Mouse (Mus musculus) c-Kit-negative CD71-positive TER-119-positive erythroid progenitor cells, embryonic 14.5 days (primary cell): ENCODE measurements around the gene Alg12.

Source experiments
- DNase-seq: peaks from one replicate; pipeline ENCODE4 v3.0.0-alpha.2; 2013; ENCODE audit warnings: low read depth, low spot score

Gene Alg12

DNA sequence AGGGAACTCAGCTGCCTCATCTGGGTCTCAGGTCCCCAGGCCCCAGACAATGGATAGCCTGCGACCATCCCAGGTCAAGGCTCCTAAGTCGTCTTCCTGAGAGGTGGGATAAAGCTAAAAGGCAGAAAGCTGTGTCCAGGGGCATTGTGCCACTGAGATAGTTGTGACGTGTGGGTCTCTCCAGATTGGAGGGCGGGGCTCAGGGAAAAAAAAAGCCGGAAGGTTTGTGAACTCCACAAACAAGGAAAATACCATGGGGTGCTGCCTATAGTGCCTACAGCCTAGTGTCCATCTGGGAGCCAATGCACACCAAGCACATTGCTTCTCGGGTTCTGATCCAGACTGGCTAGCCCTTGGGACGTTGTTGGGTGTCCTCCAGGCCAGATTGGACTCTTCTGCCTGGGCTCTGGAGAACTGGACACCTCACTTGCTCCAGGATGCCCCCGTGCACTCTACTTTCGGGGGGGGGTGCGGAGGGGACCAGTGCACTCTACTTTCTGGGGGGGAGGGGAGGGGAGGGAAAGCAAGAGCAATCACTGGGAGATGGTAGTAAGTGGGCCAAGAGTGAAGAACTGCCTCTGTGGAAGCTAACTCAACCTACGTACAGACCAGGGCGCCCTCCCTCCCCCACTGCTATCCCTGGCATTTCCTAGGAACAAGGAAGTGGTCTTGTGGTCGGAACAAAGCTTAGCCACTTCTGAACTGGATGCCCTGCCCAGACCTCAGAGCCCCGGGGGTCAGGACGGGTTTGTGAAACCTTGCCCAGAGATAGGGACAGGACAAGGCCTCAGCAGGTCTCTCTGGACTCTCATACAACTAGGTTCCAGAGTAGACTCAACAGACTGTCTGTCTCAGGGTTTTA lies 36.1 kb upstream of the Alg12 start:
- no peak for DNase-seq

DNA sequence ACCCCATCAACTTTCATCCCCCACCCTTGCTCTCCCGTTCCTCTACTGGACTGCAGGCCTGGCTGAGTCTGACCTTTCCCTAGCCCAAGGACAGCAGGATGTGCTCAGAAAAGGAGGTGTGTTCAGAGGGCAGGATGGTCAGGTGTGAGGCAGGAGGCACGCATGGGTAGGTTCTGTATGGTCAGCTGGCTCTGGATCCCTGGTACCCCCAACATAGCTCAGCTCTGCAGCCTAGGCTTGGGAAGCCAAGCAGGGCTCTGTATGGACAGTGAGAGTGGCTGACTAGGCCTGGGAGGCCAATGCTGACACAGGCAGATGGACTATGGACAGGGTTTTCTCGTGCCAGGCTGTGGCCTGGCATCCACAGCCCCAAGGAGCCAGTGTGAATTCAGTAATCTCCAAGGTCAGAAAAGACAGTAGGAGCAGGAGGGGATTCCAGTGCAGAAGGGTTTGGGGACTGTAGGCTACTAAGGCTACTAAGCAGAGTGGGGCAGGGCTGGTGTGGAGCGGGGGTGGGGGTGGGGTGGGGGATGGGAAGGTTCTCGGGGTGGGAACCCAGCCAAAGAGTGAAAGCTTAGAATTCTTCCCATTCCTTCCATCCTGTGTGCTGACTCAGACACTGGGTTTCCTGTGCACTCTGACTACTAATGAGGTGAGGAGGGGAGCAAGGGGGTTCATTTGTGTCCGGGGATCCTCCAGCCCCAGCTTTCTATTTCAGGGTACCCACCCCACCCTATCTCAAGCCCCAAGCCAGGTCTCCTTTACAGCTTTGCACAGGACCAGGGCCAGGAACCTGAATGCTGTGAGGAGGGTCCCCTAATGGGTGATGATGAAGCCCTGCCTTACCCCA lies 35.2 kb upstream of the Alg12 start:
- DNase-seq, result no peak

DNA sequence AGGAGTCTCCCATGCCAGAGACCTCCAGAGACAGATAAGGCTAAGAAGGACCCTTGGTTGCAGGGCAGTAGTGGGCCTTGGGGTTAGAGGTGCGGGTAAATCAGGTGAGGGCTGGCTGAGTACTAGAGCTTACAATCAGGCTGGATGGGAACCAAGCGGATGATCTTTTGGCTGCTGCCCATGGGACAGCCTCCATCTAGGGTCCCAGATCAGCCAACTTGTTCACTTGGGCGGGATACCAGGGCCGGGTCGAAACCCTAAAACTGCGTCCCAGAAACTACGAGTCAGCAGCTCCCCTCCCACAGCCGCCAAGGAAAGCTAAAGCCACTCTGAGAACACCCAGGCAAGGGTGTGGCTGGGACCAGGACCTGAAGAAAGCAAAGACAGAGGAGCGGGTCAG lies 34.0 kb upstream of the Alg12 start:
- no peak for DNase-seq

DNA sequence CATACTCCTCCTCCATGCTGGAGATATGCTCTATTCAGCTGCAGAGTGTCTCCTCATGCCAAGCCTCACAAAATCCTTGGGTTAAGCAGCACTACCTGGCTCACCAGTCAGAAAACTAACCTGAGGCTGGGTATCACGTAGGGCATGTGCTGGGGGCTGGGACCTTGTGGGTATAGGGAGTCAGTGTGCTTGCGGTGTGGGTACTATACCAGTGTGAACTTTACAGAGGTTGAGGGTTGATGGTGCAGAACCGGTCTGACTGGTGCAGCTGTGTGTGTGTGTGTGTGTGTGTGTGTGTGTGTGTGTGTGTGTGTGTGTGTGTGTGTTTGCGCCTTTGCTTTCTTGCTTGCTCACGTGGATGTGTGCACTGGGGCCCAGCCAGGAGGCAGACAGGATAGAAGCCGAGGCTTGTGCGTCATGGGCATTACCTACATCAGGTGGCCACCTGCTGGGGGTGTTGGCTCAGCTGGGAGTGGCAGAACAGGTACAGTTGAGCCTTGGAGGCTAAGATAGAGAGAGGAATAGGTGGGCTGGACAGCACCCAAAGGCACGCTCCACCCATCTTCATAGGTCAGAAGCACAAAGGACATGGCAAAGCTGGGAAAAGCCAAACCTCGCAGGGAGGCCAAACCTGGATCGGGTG lies 32.5 kb upstream of the Alg12 start:
- no peak for DNase-seq

DNA sequence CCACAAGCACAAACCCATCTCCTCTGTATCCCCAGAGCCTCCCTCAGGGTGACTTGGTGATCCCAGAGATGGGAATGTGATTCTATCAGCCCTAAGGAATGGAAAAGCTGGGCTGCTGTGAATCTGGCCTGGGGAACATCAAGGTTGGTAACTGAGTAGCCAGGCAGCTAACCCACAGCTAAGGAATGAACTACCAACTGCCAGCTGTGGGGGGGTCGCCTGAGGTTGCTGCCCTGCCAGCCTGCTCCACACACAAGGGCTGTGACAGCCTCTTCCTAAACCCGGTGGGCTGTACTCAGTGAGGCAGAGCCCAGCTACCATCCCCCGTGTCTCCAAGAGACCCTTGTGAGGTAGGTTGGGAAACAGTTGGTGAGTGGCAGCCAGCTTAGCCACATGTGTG lies 32.0 kb upstream of the Alg12 start:
- DNase-seq, result no peak

DNA sequence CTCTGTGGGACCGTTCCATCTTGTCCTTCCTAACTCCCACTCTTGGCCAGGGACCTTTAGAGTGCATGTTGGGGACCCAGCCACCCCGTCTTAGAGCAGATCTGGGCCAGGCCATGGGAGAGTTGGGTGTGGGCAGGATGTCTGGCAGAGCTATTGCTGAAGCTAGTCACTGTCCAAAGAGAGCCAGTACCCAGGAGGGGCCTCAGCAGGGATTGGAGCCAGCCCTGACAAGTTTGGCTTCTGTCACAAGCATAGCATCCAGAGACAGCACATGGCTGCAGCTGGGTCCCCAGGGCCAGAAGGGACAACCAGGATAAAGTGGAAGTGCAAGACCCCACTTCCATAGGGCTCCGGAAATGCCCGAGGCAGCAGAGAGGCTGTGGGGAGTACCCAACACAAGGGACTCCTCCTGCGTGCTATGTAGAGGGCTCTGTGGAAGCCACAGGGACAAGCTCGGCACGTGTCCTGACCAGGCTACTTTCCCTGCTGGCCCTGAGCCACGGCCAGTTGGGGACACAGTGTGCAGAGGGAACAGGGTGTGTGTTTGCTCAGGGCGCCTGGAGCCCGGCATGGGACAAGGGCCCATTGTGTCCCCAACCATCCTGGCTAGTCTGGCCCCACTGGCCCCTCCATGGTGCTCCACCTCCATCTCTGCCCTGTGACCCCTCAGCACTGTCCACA lies 31.2 kb upstream of the Alg12 start:
- no peak for DNase-seq

DNA sequence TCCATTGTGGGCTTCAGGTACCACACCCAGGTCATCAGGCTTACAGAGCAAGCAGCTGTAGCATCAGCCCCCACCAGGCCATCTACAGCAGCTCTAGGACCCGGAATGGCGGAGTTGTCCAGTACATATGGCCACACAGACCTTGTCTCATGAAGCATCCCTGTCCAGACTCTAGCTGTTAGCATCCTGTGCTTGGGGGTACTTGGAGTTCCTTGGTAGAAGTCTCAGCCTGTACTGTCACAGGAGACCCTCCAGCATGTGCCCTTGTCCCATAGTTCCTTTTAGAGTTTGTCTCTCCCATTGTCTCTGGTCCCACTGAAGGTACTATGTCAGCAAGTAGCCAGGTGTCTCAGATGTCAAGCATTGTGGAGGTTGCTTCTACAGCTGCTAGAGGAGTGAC lies 30.5 kb upstream of the Alg12 start:
- DNase-seq, result no peak

DNA sequence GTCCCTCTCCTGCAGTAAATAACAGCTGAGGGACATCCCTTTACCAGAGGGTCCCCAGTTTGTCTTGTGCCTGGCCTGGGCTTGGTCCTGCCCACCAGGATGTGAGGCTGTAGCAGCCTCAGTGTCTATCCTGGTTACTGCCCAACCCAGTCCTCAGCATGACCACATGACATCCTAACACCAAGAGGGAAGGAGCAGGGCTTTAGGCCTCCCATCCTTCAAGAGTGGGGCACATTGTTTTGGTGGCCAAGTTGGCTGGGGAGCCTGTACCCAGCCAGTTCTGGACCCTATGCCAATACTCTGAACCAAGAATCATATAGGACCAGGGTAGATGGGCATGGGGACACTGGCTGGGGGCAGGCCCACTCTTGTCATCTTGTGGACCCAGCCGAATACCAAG lies 29.5 kb upstream of the Alg12 start:
- no peak for DNase-seq

DNA sequence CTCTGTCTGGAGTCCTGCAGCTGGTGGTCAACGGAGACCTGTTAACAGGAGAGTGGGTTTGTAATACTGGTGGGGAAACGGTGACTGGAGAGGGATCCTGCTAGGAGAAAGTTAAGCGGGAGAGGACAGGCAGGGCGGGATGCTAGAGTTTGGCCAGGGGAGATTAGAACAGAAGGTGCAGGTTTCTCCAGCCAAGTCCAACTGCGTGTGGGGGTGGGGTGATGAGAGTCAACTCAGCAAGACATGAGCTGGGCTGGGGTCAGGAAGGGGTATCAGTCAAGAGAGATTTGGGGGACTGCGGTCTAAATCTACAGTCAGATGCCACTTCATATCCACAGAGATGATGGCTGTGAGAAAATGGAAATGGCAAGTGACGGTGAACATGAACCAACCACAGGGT lies 25.8 kb upstream of the Alg12 start:
- DNase-seq, result no peak

DNA sequence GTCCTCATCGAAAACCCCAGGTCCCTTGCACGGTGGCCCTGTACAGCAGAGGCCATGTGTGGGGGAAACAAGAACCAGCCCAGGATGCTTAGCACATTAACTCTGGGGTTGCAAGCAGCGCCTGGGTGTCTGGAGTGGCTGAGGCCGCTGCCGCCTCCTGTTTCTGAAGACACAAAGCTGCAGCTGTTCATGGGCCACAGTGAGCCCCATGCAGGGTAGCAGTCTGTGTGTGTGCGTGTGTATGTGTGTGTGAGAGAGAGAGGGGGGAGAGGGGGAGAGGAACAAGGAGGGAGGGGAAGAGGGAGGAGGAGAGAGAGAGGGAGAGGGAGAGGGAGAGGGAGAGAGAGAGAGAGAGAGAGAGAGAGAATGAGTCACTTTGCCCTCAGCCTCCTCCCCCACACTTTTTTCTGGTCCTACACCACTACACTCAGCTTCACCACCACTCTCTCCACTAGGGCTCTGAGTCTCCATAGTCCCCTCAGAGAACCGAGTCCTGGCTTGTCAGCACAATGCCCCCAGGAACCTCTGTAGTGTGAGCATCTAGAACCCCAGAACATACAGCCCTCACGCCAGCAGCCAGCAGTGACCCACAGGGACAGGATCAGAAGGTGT lies 24.5 kb upstream of the Alg12 start:
- DNase-seq, result no peak

DNA sequence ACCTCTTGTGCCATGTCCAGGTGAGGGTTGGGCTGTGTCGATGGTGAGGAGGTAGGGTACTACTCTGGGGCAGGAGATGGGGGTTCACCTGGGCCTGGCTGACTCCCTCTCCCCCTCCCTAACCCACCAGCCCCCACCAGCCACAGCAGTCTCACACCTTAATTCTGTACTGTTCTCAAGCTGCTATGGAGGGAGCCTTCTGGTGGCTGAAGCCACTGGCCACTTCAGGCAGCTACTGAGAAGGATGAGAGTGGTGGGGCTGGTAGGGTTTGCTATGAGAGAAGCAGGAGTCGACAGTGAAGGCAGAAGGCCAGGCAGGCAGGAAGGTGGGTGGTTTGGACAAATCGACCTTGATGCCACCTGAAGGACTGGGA lies 23.2 kb upstream of the Alg12 start:
- DNase-seq, result no peak

DNA sequence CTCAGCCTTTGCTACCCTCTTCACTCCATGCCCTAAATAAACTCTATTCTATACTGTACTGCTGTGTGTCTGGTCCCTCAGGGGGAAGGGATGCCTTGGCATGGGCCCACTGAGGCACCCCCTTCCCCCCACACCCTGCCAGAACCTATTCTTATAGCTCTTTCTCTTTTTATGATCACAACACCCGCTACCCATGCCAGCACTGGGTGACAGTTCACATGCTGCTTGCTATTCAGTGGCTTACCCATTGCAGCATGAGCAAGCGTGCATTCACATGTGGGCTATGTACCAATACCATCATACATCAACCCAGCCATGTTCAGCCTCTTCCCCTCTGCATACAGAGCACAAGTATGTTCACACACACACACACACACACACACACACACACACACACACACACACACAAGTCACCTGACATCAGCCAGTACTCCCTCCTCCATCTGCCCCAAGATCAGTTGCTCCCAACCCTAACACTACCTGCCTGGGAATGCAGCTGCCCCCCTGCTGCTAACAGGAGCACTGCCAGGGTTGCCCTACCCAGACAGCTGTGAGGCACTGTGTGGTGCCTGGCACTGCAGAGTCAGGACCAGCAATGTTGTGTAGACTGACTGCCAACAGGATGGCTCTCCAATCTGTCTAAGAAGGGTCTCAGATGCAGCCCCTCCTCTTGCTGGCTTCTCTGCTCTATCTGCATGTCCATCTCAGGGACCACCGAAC lies 22.6 kb upstream of the Alg12 start:
- no peak for DNase-seq

DNA sequence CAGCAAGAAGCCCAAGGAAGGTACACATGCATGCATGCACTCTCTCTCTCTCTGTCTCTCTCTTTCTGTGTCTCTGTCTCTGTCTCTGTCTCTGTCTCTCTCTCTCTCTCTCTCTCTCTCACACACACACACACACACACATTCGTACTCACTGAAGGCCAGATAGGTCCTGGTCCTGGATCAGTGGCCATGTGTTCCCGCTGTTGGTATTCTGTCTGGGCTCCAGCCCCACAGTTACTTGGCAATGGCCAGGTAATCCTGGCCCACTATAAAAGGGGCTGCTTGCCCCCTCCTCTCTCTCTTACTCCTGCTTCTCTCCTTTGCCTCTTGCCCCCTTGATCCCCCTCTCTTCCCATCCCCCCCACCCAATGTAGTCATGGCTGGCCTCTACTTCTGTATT lies 22.0 kb upstream of the Alg12 start:
- DNase-seq, result no peak

DNA sequence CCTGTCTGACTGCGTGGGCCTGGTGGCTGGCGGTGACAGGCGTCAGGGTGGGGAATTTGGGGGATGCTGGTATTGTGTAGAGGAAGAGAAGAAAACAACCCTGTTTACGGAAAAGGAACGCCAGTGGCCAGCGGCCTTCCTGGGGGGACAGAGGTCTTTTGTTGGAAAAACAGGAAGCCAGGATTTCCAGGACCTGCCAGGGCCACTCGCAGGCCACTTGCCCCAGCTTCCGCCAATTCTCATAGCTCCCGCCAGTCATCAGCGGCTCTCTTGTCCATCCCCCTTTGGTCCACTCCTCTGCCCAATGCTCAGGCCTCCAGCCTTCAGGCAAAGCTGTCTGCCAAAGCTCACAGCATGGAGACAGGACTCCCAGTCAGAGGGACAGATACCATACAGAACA lies 21.0 kb upstream of the Alg12 start:
- DNase-seq, result no peak

DNA sequence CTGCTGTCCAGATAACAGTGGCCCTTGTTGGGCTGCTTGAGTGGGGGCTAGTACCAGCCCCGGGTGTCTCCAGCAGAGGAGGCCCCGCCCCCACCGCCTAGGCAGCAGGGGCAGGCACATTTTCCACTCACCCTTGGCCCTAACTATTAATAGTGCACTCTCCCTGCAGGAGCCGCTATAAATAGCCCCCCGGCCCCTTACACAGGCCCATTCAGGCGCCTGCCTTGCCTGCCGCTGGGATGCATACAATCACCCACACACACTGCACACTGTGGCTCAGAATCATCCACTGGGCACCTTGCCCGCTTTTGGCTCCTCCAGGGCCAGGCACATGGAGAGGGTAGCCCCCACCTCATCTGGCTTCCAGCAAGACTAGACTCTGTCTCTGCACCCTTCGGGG lies 20.2 kb upstream of the Alg12 start:
- DNase-seq, result no peak

DNA sequence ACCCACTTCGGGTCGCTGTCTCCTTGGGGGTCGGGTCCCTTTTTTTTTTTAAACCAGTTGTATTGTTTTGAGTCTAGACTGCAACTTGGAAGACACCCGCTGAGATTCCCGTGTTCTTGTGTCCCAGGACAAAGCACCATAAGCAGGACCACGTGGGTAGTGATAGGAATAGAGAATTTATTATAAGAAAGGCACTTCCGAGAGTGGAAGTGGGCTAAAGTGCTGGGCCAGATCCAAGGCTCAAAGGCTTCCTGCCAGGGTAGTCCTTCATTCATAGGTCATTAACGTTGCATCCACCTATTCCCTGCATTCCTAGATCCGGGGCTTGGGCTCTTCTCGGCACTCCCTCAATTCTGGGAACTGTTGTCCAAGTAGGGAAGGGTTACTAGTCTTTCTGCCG lies 18.9 kb upstream of the Alg12 start:
- no peak for DNase-seq

DNA sequence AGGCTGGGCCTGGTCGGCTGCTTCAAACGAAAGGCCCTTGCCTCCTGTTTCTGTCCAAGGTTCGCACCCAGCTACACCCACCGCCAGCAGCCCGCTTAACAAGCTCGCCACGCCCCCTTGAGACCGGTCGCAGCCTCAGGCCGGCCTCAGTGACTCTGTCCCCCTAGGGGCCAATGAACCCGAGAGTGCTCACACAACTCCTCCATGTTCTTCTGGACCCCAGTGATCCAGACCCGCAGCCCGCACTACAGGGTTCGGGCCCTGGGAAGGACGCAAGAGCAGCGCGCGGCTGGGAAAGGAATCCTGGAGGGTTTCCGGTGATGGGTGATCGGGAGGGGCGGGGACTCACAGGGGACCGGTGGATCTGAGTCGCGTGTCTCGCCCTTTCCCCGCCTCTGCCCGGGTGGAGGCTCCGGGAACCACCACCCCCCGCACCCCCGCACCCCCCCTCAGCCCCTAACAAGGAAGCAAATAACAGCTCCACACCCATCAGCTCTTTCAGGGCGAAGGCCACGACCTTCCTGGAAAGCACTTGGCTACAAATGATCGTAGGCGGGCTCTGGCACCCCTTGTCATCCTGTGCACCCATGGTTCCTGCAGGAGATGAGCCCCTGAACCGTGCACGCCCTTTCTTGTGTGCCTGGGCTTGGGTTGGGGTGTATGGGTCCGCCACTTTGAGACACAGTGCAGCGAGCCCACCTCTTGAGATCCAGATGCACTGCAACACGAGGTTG lies 18.2 kb upstream of the Alg12 start:
- no peak for DNase-seq

DNA sequence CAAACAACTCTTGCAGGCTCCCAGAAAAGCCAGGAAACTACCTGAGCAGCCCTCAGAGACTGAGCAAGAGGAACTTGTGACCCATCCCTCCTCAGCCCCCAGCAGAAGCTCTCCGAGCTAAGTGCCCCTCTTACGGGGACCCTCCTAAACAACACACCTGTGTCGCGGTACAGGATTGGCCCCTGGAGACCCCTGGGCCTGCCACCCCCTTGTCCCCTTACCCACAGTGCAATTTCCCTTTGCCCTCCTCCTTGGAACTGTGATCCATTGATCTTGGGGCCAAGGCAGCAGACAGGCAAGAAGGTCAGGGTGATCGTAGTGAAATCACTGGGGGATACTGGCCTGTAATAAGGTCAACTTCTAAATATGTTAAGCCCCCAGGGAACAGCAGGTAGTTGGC lies 17.5 kb upstream of the Alg12 start:
- no peak for DNase-seq

DNA sequence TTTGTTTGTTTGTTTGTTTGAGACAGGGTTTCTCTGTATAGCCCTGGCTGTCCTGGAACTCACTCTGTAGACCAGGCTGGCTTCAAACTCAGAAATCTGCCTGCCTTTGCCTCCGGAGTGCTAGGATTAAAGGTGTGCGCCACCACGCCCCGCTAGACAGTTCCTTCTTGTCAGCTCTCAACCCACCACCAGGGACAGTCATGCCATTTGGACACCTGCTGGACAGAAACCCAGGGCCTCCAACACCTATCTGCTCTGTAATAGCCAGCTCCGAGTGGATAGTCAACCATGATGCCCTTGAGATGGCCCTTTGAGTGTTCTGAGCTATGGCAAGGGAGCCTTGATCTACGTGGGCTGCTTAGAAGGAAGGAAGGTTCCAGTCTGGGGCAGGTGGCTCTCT lies 16.9 kb upstream of the Alg12 start:
- no peak for DNase-seq

DNA sequence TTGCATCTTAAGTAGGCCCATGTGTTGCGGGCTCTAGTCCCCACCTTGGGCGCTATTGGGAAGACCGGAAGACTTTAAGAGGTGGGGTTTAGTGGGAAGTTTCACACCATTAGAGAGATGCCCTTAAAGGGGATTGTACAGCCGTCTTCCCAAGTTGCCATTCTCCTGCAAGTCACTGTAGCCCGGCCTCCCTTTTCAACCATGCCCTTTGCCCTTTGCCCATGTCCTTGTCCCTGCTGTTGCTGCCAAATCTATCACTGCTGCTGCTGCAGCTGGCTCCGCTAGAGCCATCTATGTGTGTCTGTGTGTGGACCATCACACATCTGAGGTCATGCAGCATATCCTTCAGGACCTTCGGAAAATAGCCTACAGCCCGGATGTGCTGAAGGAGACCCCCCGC lies 13.4 kb upstream of the Alg12 start:
- DNase-seq, result no peak
